Mouse (Mus musculus) forebrain, embryonic 13.5 days (tissue): ENCODE measurements at regions not wholly inside any gene's neighbourhood (a gene's known extent, or its start where the extent isn't known, plus 50 kb on each side); places are given as distances from the start of the nearest gene placed in this dataset.

Source experiments
- ATAC-seq: fragments of 200-750 bp; cut with Nextera tagmentation; 2 replicates; pipeline ENCODE4 v1.8.0; 2017
- H3K27ac ChIP-seq: fragments of 300-500 bp; sonication (generic); 2 replicates; pipeline ENCODE4 v1.5.1; 2015; ENCODE audit warnings: inconsistent platforms, mild to moderate bottlenecking, moderate library complexity
- H3K27me3 ChIP-seq: fragments of 300-500 bp; sonication (generic); 2 replicates; pipeline ENCODE4 v1.6.1; 2015; ENCODE audit warnings: mild to moderate bottlenecking, inconsistent platforms
- H3K36me3 ChIP-seq: fragments of 300-500 bp; sonication (generic); 2 replicates; pipeline ENCODE4 v1.6.1; 2015; ENCODE audit warnings: mild to moderate bottlenecking, inconsistent platforms; ENCODE audit not compliant: poor library complexity, severe bottlenecking
- H3K4me1 ChIP-seq: fragments of 300-500 bp; sonication (generic); 2 replicates; pipeline ENCODE4 v1.6.1; 2015; ENCODE audit warnings: inconsistent platforms
- H3K4me2 ChIP-seq: fragments of 300-500 bp; sonication (generic); 2 replicates; pipeline ENCODE4 v1.6.1; 2015; ENCODE audit warnings: inconsistent platforms, mild to moderate bottlenecking, moderate library complexity
- H3K4me3 ChIP-seq: fragments of 300-500 bp; sonication (generic); 2 replicates; pipeline ENCODE4 v1.5.1; 2015; ENCODE audit warnings: mild to moderate bottlenecking, inconsistent platforms
- H3K9ac ChIP-seq: fragments of 300-500 bp; sonication (generic); 2 replicates; pipeline ENCODE4 v1.6.1; 2015; ENCODE audit warnings: mild to moderate bottlenecking, inconsistent platforms
- H3K9me3 ChIP-seq: fragments of 300-500 bp; sonication (generic); replicated peaks from 2 replicates; pipeline ENCODE4 v1.6.1; 2016; ENCODE audit warnings: inconsistent platforms
- WGBS: fragments of 180-500 bp; shearing (Covaris S2); methylation state at CpG from one replicate; pipeline ENCODE4 v1.1.7; 2015; 5-methylcytosine and 5-hydroxymethylcytosine counted together

GRCm38 (mm10) chr10:98504524-98504923 is 409.7 kb upstream of the Atp2b1 start:
- H3K27me3 ChIP-seq: no peaks in the 10 kb centered on the region
- no peaks in the 10 kb centered on the region for H3K4me1 ChIP-seq
- no peaks in the 10 kb centered on the region for H3K36me3 ChIP-seq
- H3K4me3 ChIP-seq: no peak overlapping the region
- 92% methylated on average over 3 of the region's 3 CpGs for WGBS
- ATAC-seq: no peak
- H3K9ac ChIP-seq: no peak overlapping the region
- no peak overlapping the region for H3K27ac ChIP-seq
- H3K4me2 ChIP-seq: no peak overlapping the region
- H3K9me3 ChIP-seq: no peaks in the 10 kb centered on the region

DNA sequence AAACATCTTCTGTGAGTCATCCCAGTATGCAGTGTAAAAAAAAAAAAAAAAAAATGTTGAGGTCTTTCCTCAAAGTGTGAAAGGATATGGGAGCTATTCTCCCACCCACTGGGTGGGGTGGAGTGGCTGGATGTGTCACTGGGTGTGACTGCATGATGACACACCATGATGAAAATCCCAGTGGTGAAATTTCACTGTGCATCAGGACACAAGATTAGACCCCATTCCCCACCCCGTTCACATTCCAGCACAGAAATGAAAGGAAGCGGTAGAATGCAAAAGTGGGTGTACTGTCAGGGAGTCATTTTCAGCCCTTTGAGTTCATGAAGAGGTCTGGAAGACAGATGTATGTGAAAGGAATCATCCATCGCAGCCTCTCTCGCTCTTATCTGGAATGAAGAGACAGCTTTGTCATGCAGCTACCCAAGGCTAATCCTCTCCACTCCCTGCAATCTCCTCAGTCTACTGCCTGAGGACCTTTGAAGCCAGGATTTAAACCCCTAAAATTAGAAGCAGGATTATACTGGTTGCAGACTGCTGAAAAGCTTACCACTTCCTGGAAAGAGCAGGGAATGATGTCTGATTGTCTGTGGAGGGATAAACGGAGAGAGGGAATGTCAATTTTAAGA is 405.6 kb upstream of the Atp2b1 start:
- 47% methylated on average over 5 of the region's 5 CpGs for WGBS
- no peak overlapping the region for H3K4me3 ChIP-seq
- no peaks in the 10 kb centered on the region for H3K9me3 ChIP-seq
- no peak overlapping the region for H3K4me2 ChIP-seq
- H3K36me3 ChIP-seq: no peaks in the 10 kb centered on the region
- H3K27ac ChIP-seq: no peak overlapping the region
- ATAC-seq: no peak
- H3K4me1 ChIP-seq: no peaks in the 10 kb centered on the region
- H3K27me3 ChIP-seq: no peaks in the 10 kb centered on the region
- H3K9ac ChIP-seq: no peak overlapping the region

DNA sequence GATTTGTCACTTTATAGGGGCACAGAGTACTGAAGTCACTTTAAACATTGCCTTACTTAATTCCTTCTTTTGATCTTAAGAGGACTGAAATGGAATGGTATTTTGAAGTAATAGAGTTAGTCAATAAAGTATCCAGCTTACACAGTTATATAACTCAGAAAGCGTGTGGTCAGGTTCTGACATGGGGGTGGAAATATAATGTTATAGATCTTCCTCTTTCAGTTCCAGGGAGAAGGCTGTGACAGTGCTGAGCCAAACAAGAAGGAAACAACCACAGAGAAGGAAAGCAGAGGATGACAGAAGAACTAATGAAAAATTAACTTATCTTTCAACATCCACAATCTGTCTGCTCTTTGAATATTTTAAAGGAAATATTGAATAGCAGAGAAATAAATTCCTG is 399.4 kb upstream of the Atp2b1 start:
- no peaks in the 10 kb centered on the region for H3K4me1 ChIP-seq
- H3K36me3 ChIP-seq: no peaks in the 10 kb centered on the region
- H3K9ac ChIP-seq: no peak overlapping the region
- no peaks in the 10 kb centered on the region for H3K27me3 ChIP-seq
- no peak overlapping the region for H3K27ac ChIP-seq
- 81% methylated on average over 1 of the region's 1 CpGs for WGBS
- no peaks in the 10 kb centered on the region for H3K9me3 ChIP-seq
- no peak overlapping the region for H3K4me2 ChIP-seq
- no peak for ATAC-seq
- no peak overlapping the region for H3K4me3 ChIP-seq

GRCm38 (mm10) chr10:98517609-98518008 is 396.6 kb upstream of the Atp2b1 start:
- 93% methylated on average over 2 of the region's 2 CpGs for WGBS
- H3K4me2 ChIP-seq: no peak overlapping the region
- H3K27me3 ChIP-seq: no peaks in the 10 kb centered on the region
- no peak for ATAC-seq
- no peak overlapping the region for H3K4me3 ChIP-seq
- H3K9ac ChIP-seq: no peak overlapping the region
- H3K27ac ChIP-seq: no peak overlapping the region
- no peaks in the 10 kb centered on the region for H3K9me3 ChIP-seq
- no peaks in the 10 kb centered on the region for H3K36me3 ChIP-seq
- H3K4me1 ChIP-seq: no peaks in the 10 kb centered on the region

GRCm38 (mm10) chr10:98529565-98529964 is 384.6 kb upstream of the Atp2b1 start:
- H3K4me1 ChIP-seq: no peaks in the 10 kb centered on the region
- no peaks in the 10 kb centered on the region for H3K27me3 ChIP-seq
- H3K4me2 ChIP-seq: no peak overlapping the region
- no peak overlapping the region for H3K9ac ChIP-seq
- WGBS: 66% methylated on average over 4 of the region's 4 CpGs
- ATAC-seq: no peak
- no peaks in the 10 kb centered on the region for H3K36me3 ChIP-seq
- no peak overlapping the region for H3K4me3 ChIP-seq
- no peak overlapping the region for H3K27ac ChIP-seq
- H3K9me3 ChIP-seq: no peaks in the 10 kb centered on the region

- H3K9ac ChIP-seq: no peak overlapping the region
- no peaks in the 10 kb centered on the region for H3K4me1 ChIP-seq
- no peaks in the 10 kb centered on the region for H3K27me3 ChIP-seq
- H3K4me2 ChIP-seq: no peak overlapping the region
- no peaks in the 10 kb centered on the region for H3K9me3 ChIP-seq
- WGBS: 93% methylated on average over 4 of the region's 4 CpGs
- no peak overlapping the region for H3K27ac ChIP-seq
- no peak overlapping the region for H3K4me3 ChIP-seq
- no peaks in the 10 kb centered on the region for H3K36me3 ChIP-seq
- no peak for ATAC-seq
Measured at GRCm38 (mm10) chr10:98531425-98531824, 382.8 kb upstream of the Atp2b1 start.

DNA sequence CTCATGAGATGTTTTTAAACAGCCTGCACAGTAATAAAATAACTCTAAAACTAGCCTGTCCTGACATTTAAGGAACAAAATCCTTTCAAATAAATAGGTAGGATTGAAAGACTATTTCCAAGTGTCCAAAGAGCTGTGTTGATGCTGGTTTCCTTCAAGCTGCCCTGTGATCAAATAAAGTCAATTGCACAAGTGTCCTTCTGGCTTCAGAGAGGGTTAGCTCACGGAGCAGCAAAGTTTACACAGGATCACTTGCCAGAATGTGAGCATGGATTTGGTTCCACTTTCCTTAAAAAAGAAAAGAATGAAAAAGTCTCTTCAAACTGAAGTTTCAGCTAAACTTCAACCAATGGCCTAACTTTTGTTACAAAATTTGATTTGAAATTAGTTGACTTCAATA is 375.5 kb upstream of the Atp2b1 start:
- no peak for ATAC-seq
- Histone ChIP-seq H3K36me3 (no peaks in the 10 kb centered on the region), H3K9ac (no peak overlapping the region), H3K4me3 (no peak overlapping the region), H3K27ac (no peak overlapping the region), H3K4me1 (no peaks in the 10 kb centered on the region), H3K4me2 (no peak overlapping the region), H3K27me3 (no peaks in the 10 kb centered on the region), H3K9me3 (no peaks in the 10 kb centered on the region)
- WGBS: 88% methylated on average over 1 of the region's 1 CpGs

GRCm38 (mm10) chr10:98541062-98541461 is 373.1 kb upstream of the Atp2b1 start:
- H3K9me3 ChIP-seq: no peaks in the 10 kb centered on the region
- H3K27ac ChIP-seq: no peak overlapping the region
- ATAC-seq: no peak
- H3K27me3 ChIP-seq: no peaks in the 10 kb centered on the region
- no peaks in the 10 kb centered on the region for H3K4me1 ChIP-seq
- H3K4me2 ChIP-seq: no peak overlapping the region
- H3K36me3 ChIP-seq: no peaks in the 10 kb centered on the region
- no peak overlapping the region for H3K9ac ChIP-seq
- H3K4me3 ChIP-seq: no peak overlapping the region

- WGBS: 89% methylated on average over 2 of the region's 2 CpGs
- Histone ChIP-seq H3K4me2 (no peak overlapping the region), H3K27ac (no peak overlapping the region), H3K9me3 (no peaks in the 10 kb centered on the region), H3K36me3 (no peaks in the 10 kb centered on the region), H3K27me3 (no peaks in the 10 kb centered on the region), H3K4me3 (no peak overlapping the region), H3K4me1 (no peaks in the 10 kb centered on the region), H3K9ac (no peak overlapping the region)
- no peak for ATAC-seq
Measured at GRCm38 (mm10) chr10:98542072-98542471, 372.1 kb upstream of the Atp2b1 start.

DNA sequence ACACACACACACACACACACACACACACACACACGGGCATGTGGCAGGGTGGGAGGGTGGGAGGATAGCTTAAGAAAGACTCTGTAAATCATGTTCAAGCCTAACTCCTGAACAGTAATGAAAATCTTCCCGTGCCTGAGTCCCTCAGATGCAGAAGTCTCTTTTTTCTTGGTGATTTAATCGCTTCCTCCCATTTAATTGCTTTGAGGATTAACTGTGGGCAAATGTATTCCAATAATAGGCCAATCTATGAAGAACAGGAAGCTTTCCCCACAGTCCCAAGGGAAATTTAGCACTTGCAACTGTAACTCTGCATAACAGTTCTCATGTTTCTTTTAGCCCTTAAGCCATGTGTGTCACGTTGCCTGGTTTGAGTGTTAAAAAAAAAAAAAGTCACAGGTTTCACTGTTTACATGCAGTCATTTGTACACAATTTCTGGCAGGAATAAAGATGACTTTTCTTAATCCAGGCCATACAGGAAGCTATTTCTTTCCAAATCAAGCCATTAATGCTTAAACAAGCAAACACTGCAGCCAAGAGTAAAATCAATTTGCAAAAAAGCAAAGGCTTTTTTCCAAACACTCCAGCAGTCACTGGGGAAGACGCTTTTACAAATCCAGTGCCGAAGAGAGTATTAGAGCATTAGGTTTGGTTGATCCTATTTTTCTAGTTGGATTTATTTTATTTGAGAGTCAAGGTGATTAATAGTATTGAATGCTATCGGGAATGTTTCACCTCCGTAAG is 370.8 kb upstream of the Atp2b1 start:
- H3K4me2 ChIP-seq: no peak overlapping the region
- H3K27ac ChIP-seq: no peak overlapping the region
- no peak overlapping the region for H3K4me3 ChIP-seq
- WGBS: 27% methylated on average over 8 of the region's 8 CpGs
- H3K9me3 ChIP-seq: no peaks in the 10 kb centered on the region
- H3K36me3 ChIP-seq: no peaks in the 10 kb centered on the region
- ATAC-seq: no peak
- H3K4me1 ChIP-seq: no peaks in the 10 kb centered on the region
- no peak overlapping the region for H3K9ac ChIP-seq
- no peaks in the 10 kb centered on the region for H3K27me3 ChIP-seq

GRCm38 (mm10) chr10:98543998-98544349 is 370.2 kb upstream of the Atp2b1 start:
- no peak for ATAC-seq
- H3K4me1 ChIP-seq: no peaks in the 10 kb centered on the region
- no peak overlapping the region for H3K27ac ChIP-seq
- WGBS: 67% methylated on average over 5 of the region's 5 CpGs
- no peaks in the 10 kb centered on the region for H3K36me3 ChIP-seq
- no peak overlapping the region for H3K4me2 ChIP-seq
- H3K9ac ChIP-seq: no peak overlapping the region
- no peaks in the 10 kb centered on the region for H3K27me3 ChIP-seq
- no peaks in the 10 kb centered on the region for H3K9me3 ChIP-seq
- no peak overlapping the region for H3K4me3 ChIP-seq

- Histone ChIP-seq H3K27ac (no peak overlapping the region), H3K9ac (no peak overlapping the region), H3K9me3 (no peaks in the 10 kb centered on the region), H3K4me1 (no peaks in the 10 kb centered on the region), H3K36me3 (no peaks in the 10 kb centered on the region), H3K4me2 (no peak overlapping the region), H3K27me3 (no peaks in the 10 kb centered on the region), H3K4me3 (no peak overlapping the region)
- no peak for ATAC-seq
- 90% methylated on average over 3 of the region's 3 CpGs for WGBS
Measured at GRCm38 (mm10) chr10:98554575-98554974, 359.6 kb upstream of the Atp2b1 start.

DNA sequence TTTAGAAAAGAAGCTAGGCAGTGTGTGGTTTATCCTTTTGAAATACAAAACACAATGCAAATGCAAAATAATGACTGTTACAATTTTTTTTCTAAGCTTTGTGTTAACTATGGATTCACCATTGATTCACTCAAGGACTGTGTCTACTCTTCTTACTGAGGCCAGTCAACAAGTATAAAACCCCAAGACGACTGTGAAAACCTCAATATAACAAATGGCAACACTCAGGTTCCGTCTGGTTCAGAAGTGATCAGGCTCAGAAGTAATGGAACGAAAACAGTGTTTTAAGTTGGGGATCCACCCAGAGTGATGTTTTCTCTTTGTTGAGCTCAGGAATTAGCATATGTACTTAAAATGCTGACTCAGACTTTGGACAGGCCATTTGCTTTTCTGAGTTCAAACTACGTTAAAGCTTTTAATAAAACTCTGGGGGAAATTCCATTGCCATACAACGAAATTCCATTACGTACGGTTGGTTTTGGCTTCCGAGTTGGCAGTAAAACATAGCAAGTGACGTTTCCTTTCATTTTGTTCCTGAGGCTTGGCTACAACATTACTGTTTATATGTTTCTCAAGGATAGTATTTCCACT is 356.6 kb upstream of the Atp2b1 start:
- no peaks in the 10 kb centered on the region for H3K27me3 ChIP-seq
- H3K27ac ChIP-seq: no peak overlapping the region
- WGBS: 85% methylated on average over 9 of the region's 9 CpGs
- no peak overlapping the region for H3K4me2 ChIP-seq
- H3K36me3 ChIP-seq: no peaks in the 10 kb centered on the region
- H3K9me3 ChIP-seq: no peaks in the 10 kb centered on the region
- H3K4me1 ChIP-seq: no peaks in the 10 kb centered on the region
- no peak for ATAC-seq
- H3K4me3 ChIP-seq: no peak overlapping the region
- H3K9ac ChIP-seq: no peak overlapping the region
